Mouse (Mus musculus) MEL (cell line): ENCODE measurements at regions not wholly inside any gene's neighbourhood (a gene's known extent, or its start where the extent isn't known, plus 50 kb on each side); places are given as distances from the start of the nearest gene placed in this dataset.

Experiments
- DNase-seq: peaks from one replicate; pipeline ENCODE4 v3.0.0; 2011; ENCODE audit warnings: low read depth, low spot score
- H3K27ac ChIP-seq: 2 replicates; pipeline ENCODE4 v1.5.1; 2012; ENCODE audit warnings: low read depth, mild to moderate bottlenecking, control low read depth, low read length, moderate library complexity; ENCODE audit not compliant: control insufficient read depth
- H3K27me3 ChIP-seq, 2 experiments: fragments of 150-350 bp in 1 of 2; sonication (generic) in 1 of 2; 2 replicates each; pipeline ENCODE4 v1.6.1; 2012; ENCODE audit warnings: low read length in 2 of 2, mild to moderate bottlenecking in 2 of 2, improper control_type of control experiment in 1 of 2, moderate library complexity in 1 of 2; ENCODE audit not compliant: insufficient read depth in 2 of 2, control insufficient read depth in 1 of 2
- H3K36me3 ChIP-seq, 2 experiments: 2 replicates each; pipeline ENCODE4 v1.6.1; 2012 to 2014; ENCODE audit warnings: low read length in 2 of 2, improper control_type of control experiment in 1 of 2, inconsistent platforms in 1 of 2, mild to moderate bottlenecking in 1 of 2; ENCODE audit not compliant: insufficient read depth in 2 of 2, control insufficient read depth in 1 of 2
- H3K4me1 ChIP-seq, 2 experiments: fragments of 150-350 bp in 1 of 2; sonication (generic) in 1 of 2; 2 replicates each; pipeline ENCODE4 v1.6.1; 2012; ENCODE audit warnings: low read length in 2 of 2, improper control_type of control experiment in 1 of 2, mild to moderate bottlenecking in 1 of 2; ENCODE audit not compliant: insufficient read depth in 2 of 2, control insufficient read depth in 1 of 2
- H3K4me3 ChIP-seq, 2 experiments: fragments of 150-350 bp in 1 of 2; sonication (generic) in 1 of 2; 2 replicates each; pipeline ENCODE4 v1.5.1; 2012; ENCODE audit warnings: low read depth in 2 of 2, low read length in 2 of 2, mild to moderate bottlenecking in 2 of 2, moderate library complexity in 2 of 2, control low read depth in 1 of 2, improper control_type of control experiment in 1 of 2; ENCODE audit not compliant: control insufficient read depth in 1 of 2, insufficient read depth in 1 of 2
- H3K79me2 ChIP-seq: 2 replicates; pipeline ENCODE4 v1.6.1; 2012; ENCODE audit warnings: mild to moderate bottlenecking, low read length, moderate library complexity; ENCODE audit not compliant: control insufficient read depth, poor library complexity, insufficient read depth
- H3K9ac ChIP-seq: 2 replicates; pipeline ENCODE4 v1.6.1; 2012; ENCODE audit warnings: low read depth, mild to moderate bottlenecking, control low read depth, low read length, moderate library complexity; ENCODE audit not compliant: control insufficient read depth, poor library complexity, severe bottlenecking
- H3K9me3 ChIP-seq: fragments of 150-350 bp; sonication (generic); replicated peaks from 2 replicates; pipeline ENCODE4 v1.6.1; 2012; ENCODE audit warnings: mild to moderate bottlenecking, low read length, improper control_type of control experiment, moderate library complexity; ENCODE audit not compliant: insufficient read depth
- CHD1 ChIP-seq: IDR thresholded peaks from 2 replicates; pipeline ENCODE4 v1.6.1; 2012; ENCODE audit warnings: low read depth, mild to moderate bottlenecking, inconsistent platforms, low read length, improper control_type of control experiment
- CHD2 ChIP-seq: IDR thresholded peaks from 2 replicates; pipeline ENCODE4 v1.6.1; 2011; ENCODE audit warnings: low read length, improper control_type of control experiment
- E2F4 ChIP-seq: IDR thresholded peaks from 2 replicates; pipeline ENCODE4 v1.6.1; 2011; ENCODE audit warnings: low read depth, low read length, improper control_type of control experiment, borderline replicate concordance
- ELF1 ChIP-seq: IDR thresholded peaks from 2 replicates; pipeline ENCODE4 v1.6.1; 2014; ENCODE audit warnings: low read depth, mild to moderate bottlenecking, inconsistent platforms, low read length, improper control_type of control experiment, moderate library complexity
- GATA1 ChIP-seq: IDR thresholded peaks from 2 replicates; pipeline ENCODE4 v1.6.1; 2011; ENCODE audit warnings: low read depth, low read length, improper control_type of control experiment
- MAFK ChIP-seq: IDR thresholded peaks from 2 replicates; pipeline ENCODE4 v1.6.1; 2011; ENCODE audit warnings: low read depth, mild to moderate bottlenecking, low read length, improper control_type of control experiment, borderline replicate concordance
- MAX ChIP-seq: IDR thresholded peaks from 2 replicates; pipeline ENCODE4 v1.6.1; 2011; ENCODE audit warnings: low read length, improper control_type of control experiment
- NELFE ChIP-seq: IDR thresholded peaks from 2 replicates; pipeline ENCODE4 v1.6.1; 2011; ENCODE audit warnings: low read depth, low read length, improper control_type of control experiment
- POLR2A ChIP-seq, 2 experiments: IDR thresholded peaks; 2 replicates each; pipeline ENCODE4 v1.6.1; 2011 to 2012; ENCODE audit warnings: low read length in 2 of 2, mild to moderate bottlenecking in 2 of 2, control low read depth in 1 of 2, improper control_type of control experiment in 1 of 2, low read depth in 1 of 2, moderate library complexity in 1 of 2; ENCODE audit not compliant: control insufficient read depth in 1 of 2, insufficient read depth in 1 of 2, poor library complexity in 1 of 2
- POLR2AphosphoS2 ChIP-seq: IDR thresholded peaks from 2 replicates; pipeline ENCODE4 v1.6.1; 2011; ENCODE audit warnings: low read length, improper control_type of control experiment
- SMC3 ChIP-seq: IDR thresholded peaks from 2 replicates; pipeline ENCODE4 v1.6.1; 2011; ENCODE audit warnings: low read depth, low read length, improper control_type of control experiment
- TAL1 ChIP-seq: IDR thresholded peaks from 2 replicates; pipeline ENCODE4 v1.6.1; 2012; ENCODE audit warnings: mild to moderate bottlenecking, inconsistent platforms, low read length, moderate library complexity, mixed read lengths
- UBTF ChIP-seq: IDR thresholded peaks from 2 replicates; pipeline ENCODE4 v1.6.1; 2012; ENCODE audit warnings: low read depth, mild to moderate bottlenecking, inconsistent platforms, low read length, improper control_type of control experiment, moderate library complexity, borderline replicate concordance; ENCODE audit not compliant: insufficient read depth
- USF2 ChIP-seq, 2 experiments: IDR thresholded peaks; 2 replicates each; pipeline ENCODE4 v1.6.1; 2011 to 2012; ENCODE audit warnings: improper control_type of control experiment in 2 of 2, low read length in 2 of 2, borderline replicate concordance in 1 of 2, inconsistent platforms in 1 of 2, low read depth in 1 of 2, mild to moderate bottlenecking in 1 of 2; ENCODE audit not compliant: insufficient read depth in 1 of 2
- ZC3H11A ChIP-seq: IDR thresholded peaks from 2 replicates; pipeline ENCODE4 v1.6.1; 2012; ENCODE audit warnings: low read depth, mild to moderate bottlenecking, inconsistent platforms, low read length, improper control_type of control experiment
- ZKSCAN1 ChIP-seq: IDR thresholded peaks from 2 replicates; pipeline ENCODE4 v1.6.1; 2012; ENCODE audit warnings: low read depth, mild to moderate bottlenecking, inconsistent platforms, low read length, improper control_type of control experiment, moderate library complexity
- ZNF384 ChIP-seq: IDR thresholded peaks from 2 replicates; pipeline ENCODE4 v1.6.1; 2012; ENCODE audit warnings: low read depth, mild to moderate bottlenecking, inconsistent platforms, low read length, improper control_type of control experiment

DNA sequence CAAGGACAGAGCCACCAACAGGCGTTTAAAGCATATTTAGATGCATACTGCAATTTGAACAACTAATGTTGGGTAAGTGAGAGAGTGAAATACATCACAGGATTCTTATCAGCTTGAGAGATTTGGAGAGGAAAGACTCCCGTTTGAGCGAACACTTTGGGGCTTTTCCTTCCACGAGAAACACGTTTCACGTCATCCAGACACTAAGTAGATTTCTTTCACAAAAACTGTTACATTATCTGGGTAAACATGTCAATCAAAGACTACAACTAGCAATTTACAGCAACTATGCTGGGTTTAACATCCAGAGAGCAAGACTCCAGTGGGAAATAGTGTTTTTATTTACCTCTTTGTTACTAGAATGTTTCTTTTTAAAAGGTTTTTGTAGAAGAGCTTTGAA, 238.3 kb upstream of the Tenm2 start:
- H3K9ac ChIP-seq, result no peak overlapping the region
- DNase-seq, result no peak
- TF ChIP-seq MAFK (no peak), SMC3 (no peak), POLR2AphosphoS2 (no peak), E2F4 (no peak), ZKSCAN1 (no peak), UBTF (no peak), NELFE (no peak), CHD1 (no peak), CHD2 (no peak), GATA1 (no peak), ELF1 (no peak), POLR2A (IDR thresholded peaks at IDR 0.05; ENCODE audit: control insufficient read depth in 1 of 2, insufficient read depth in 1 of 2, low read depth in 1 of 2, low read length in 2 of 2, poor library complexity in 1 of 2) (no peak), ZC3H11A (no peak)

DNA sequence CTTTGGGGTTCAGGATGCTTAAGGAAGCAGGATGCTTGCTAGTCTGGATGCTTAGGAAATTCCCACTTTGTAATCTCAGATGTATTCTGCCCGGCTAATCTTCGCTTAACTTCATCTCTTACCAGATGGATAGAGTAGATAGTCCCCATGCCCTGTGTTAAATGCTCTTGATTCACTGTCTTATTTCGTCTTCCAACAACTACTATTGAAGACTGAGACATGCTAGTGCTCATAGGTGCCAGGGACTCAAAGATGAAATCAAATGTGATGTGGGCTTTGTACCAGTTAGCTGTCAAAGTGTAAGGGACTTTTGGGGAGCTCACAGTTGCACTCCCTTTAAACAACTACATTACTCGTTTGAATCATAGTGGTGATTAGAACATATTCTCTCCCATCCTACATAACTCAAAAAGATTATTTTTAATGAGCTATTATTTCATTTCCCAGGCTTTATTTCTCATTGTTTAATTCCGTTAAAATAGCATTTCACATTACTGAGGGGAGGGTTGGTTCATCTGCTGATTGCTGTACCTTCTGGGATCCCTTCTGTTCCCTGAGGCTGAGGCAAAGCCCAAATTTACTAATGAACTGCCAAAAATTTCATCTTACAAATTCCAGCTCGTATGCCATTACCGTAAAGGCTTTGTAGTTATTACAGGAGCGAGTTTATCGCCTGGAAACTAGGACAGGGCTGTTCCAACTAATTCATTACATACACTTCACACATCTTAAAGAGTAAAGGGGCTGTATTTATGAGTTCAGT, 228.1 kb upstream of the Tenm2 start:
- H3K4me1 ChIP-seq, result no peaks in the 10 kb centered on the region
- H3K27me3 ChIP-seq, result no peaks in the 10 kb centered on the region
- no peak overlapping the region for H3K4me3 ChIP-seq
- no peak overlapping the region for H3K9ac ChIP-seq
- TF ChIP-seq ZNF384 (no peak), MAX (no peak), TAL1 (no peak), USF2 (IDR thresholded peaks at IDR 0.05; ENCODE audit: borderline replicate concordance in 1 of 2, insufficient read depth in 1 of 2, low read depth in 1 of 2, low read length in 2 of 2) (no peak), ZKSCAN1 (no peak), CHD1 (no peak), NELFE (no peak)
- no peaks in the 10 kb centered on the region for H3K9me3 ChIP-seq
- H3K36me3 ChIP-seq, result no peaks in the 10 kb centered on the region
- H3K27ac ChIP-seq, result no peak overlapping the region
- H3K79me2 ChIP-seq, result no peaks in the 10 kb centered on the region
- no peak for DNase-seq

More for the DNA sequence above, 238.3 kb upstream of the Tenm2 start:
- H3K27ac ChIP-seq, result no peak overlapping the region
- H3K79me2 ChIP-seq, result no peaks in the 10 kb centered on the region
- no peak overlapping the region for H3K4me3 ChIP-seq
- no peaks in the 10 kb centered on the region for H3K4me1 ChIP-seq
- no peaks in the 10 kb centered on the region for H3K27me3 ChIP-seq
- H3K9me3 ChIP-seq, result no peaks in the 10 kb centered on the region
- no peaks in the 10 kb centered on the region for H3K36me3 ChIP-seq
